Mouse (Mus musculus) heart, embryonic 12.5 days (tissue): ENCODE results near the gene Map4. TPM values are rescaled to one million over a fixed set of nuclear protein-coding genes. Genes with fewer than 3 reads are reported as not detected.
A peak's percentile ranks its signal among the peaks of the same experiment; 100 is the strongest.
"Not testable (repeated sequence)": the region's sequence is repeated elsewhere in the genome, so short reads cannot be mapped to it uniquely, and the experiment has no call there.

Source experiments
- ATAC-seq: fragments of 200-750 bp; cut with Nextera tagmentation; 2 replicates; pipeline ENCODE4 v1.8.0; 2017; ENCODE audit warnings: moderate TSS enrichment, moderate library complexity; ENCODE audit not compliant: insufficient number of reproducible peaks, low FRiP score
- H3K27ac ChIP-seq: fragments of 300-500 bp; sonication (generic); 2 replicates; pipeline ENCODE4 v1.5.1; 2016; ENCODE audit warnings: mild to moderate bottlenecking, moderate library complexity; ENCODE audit not compliant: poor library complexity, severe bottlenecking
- H3K27me3 ChIP-seq: fragments of 300-500 bp; sonication (generic); replicated peaks from 2 replicates; pipeline ENCODE4 v1.6.1; 2016; ENCODE audit warnings: mild to moderate bottlenecking, moderate library complexity
- H3K36me3 ChIP-seq: fragments of 300-500 bp; sonication (generic); 2 replicates; pipeline ENCODE4 v1.6.1; 2016; ENCODE audit warnings: mild to moderate bottlenecking, moderate library complexity
- H3K4me1 ChIP-seq: fragments of 300-500 bp; sonication (generic); replicated peaks from 2 replicates; pipeline ENCODE4 v1.6.1; 2016; ENCODE audit warnings: mild to moderate bottlenecking
- H3K4me2 ChIP-seq: fragments of 300-500 bp; sonication (generic); 2 replicates; pipeline ENCODE4 v1.6.1; 2016; ENCODE audit warnings: mild to moderate bottlenecking, moderate library complexity
- H3K4me3 ChIP-seq: fragments of 300-500 bp; sonication (generic); 2 replicates; pipeline ENCODE4 v1.5.1; 2016; ENCODE audit warnings: mild to moderate bottlenecking
- H3K9ac ChIP-seq: fragments of 300-500 bp; sonication (generic); 2 replicates; pipeline ENCODE4 v1.6.1; 2016; ENCODE audit warnings: mild to moderate bottlenecking, moderate library complexity
- H3K9me3 ChIP-seq: fragments of 300-500 bp; sonication (generic); replicated peaks from 2 replicates; pipeline ENCODE4 v1.6.1; 2016; ENCODE audit warnings: mild to moderate bottlenecking, moderate library complexity
- WGBS: fragments of 180-500 bp; shearing (Covaris S2); methylation state at CpG from one replicate; pipeline ENCODE4 v1.1.7; 2016; 5-methylcytosine and 5-hydroxymethylcytosine counted together
- polyA plus RNA-seq: library from polyadenylated mRNA; unstranded; fragments of >200 nt; fragmentation: Nextera tagmentation; extraction: Ambion mirVana; gene quantifications from 2 replicates; pipeline ENCODE4 v1.2.1, GENCODE M21; 2016

Map4 gene
- polyA plus RNA-seq, 1 experiment from 2014 or later = 118 TPM

GRCm38 (mm10) chr9:109959456-109960150 is 28.3 kb downstream of the Map4 start:
- H3K4me1 ChIP-seq = 0 out of 2 replicates have a peak, but pooled peaks cover 5% of the 10 kb centered on the region
- H3K27me3 ChIP-seq = no peaks in the 10 kb centered on the region
- H3K4me3 ChIP-seq = no peak overlapping the region
- no peaks in the 10 kb centered on the region for H3K9me3 ChIP-seq
- H3K36me3 ChIP-seq = no peaks in the 10 kb centered on the region
- no peak overlapping the region for H3K27ac ChIP-seq
- ATAC-seq = no peak
- WGBS = 46% methylated on average over 5 of the region's 5 CpGs
- no peak overlapping the region for H3K9ac ChIP-seq
- H3K4me2 ChIP-seq = no peak overlapping the region

DNA sequence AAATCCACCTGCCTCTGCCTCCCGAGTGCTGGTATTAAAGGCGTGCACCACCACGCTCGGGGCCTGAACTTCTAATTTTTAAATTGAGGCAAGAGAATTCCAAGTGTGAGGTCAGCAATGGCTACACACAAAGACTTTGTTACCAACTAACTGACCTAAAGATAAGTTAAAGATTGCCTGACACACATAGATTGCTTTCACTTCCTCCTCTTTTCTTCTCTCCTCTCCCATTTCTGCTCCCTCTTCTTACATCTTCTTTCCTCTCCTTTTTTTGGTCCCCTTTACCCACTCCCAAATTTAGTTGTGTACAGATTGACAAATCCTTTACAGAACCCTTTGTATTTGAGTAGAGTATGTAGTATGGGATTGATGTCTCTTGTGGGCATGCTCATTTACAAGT is 29.3 kb downstream of the Map4 start:
- no peak overlapping the region for H3K4me3 ChIP-seq

GRCm38 (mm10) chr9:109964761-109965160 is 33.5 kb downstream of the Map4 start:
- no peaks in the 10 kb centered on the region for H3K9me3 ChIP-seq
- ATAC-seq = no peak
- H3K36me3 ChIP-seq = no peaks in the 10 kb centered on the region
- H3K27ac ChIP-seq = no peak overlapping the region
- H3K9ac ChIP-seq = no peak overlapping the region
- H3K4me1 ChIP-seq = peaks cover 10% of the 10 kb centered on the region; the same call in 1 of the 2 replicates
- H3K4me2 ChIP-seq = no peak overlapping the region
- no peaks in the 10 kb centered on the region for H3K27me3 ChIP-seq
- no peak overlapping the region for H3K4me3 ChIP-seq

More for the DNA sequence above, 29.3 kb downstream of the Map4 start:
- Histone ChIP-seq H3K4me1 (0 out of 2 replicates have a peak, but pooled peaks cover 5% of the 10 kb centered on the region), H3K36me3 (no peaks in the 10 kb centered on the region), H3K27ac (no peak overlapping the region), H3K27me3 (no peaks in the 10 kb centered on the region), H3K9me3 (no peaks in the 10 kb centered on the region), H3K9ac (no peak overlapping the region), H3K4me2 (no peak overlapping the region)
- no peak for ATAC-seq
- WGBS = 85% methylated on average over 4 of the region's 4 CpGs

DNA sequence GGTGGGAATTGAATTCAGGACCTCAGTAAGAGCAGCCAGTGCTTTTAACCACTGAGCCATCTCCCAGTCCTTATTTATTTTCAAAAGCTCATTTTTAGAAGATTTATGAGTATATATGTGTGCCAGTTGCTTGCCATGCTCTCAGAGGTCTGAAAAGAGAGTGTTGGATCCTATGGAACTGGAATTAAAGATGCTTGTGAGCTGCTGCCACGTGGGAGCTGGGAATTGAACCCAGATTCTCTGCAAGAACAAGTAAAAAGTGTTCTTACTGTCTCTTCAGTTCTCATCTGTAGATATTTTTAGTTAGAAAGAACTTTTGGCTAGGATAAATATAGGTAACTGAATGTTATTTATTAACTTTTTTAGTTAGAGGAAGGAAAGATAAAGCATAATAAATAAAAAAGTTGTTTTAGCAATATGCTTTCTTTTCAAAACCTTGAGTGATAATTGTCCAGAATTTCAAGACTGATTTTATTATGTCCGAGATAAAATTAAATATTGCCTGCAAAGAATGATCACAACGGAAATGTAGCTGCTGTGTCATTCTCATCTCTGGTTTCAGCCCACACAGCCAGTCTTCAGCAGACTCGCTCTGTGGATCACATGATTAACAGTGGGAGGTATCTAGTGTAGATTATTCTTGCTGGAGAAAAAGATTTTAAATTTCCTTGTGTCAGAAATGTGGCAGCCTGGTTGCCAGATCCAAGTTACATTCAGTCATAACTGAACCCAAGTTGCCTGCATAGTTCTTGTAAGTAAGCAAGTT is 37.3 kb downstream of the Map4 start:
- 63% methylated on average over 4 of the region's 4 CpGs for WGBS
- Histone ChIP-seq H3K4me3 (no peak overlapping the region), H3K36me3 (no peaks in the 10 kb centered on the region), H3K9ac (no peak overlapping the region), H3K27ac (peak overlapping the region; percentile 2; the same call in 1 of the 2 replicates), H3K4me2 (no peak overlapping the region), H3K27me3 (no peaks in the 10 kb centered on the region), H3K4me1 (peaks cover 12% of the 10 kb centered on the region; the same call in 1 of the 2 replicates), H3K9me3 (no peaks in the 10 kb centered on the region)
- ATAC-seq = no peak

DNA sequence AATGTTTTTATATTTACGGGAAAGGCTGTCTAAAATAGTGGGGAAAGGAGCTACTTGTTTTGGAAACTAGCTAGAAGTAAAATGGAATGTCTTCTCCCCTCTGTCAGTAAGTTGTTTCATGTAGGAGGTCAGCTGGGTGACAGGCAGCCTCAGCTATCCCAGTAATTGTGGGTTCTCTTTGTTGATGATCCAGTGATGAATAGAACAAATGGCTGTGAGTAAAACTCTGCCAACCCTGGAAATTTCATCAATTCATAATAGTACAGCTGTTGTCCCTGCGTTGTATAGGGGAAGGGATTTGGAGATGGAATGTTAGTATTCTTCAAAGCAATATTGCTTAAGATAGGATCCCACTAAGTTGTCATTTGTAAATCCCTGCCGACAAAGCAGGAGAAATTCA is 37.9 kb downstream of the Map4 start:
- Histone ChIP-seq H3K4me2 (no peak overlapping the region), H3K9ac (no peak overlapping the region), H3K9me3 (no peaks in the 10 kb centered on the region), H3K4me3 (no peak overlapping the region), H3K27ac (peak overlapping the region; percentile 2; the same call in 1 of the 2 replicates), H3K36me3 (no peaks in the 10 kb centered on the region), H3K27me3 (no peaks in the 10 kb centered on the region), H3K4me1 (peaks cover 9% of the 10 kb centered on the region; the same call in 1 of the 2 replicates)
- WGBS = 82% methylated on average over 3 of the region's 3 CpGs
- no peak for ATAC-seq

GRCm38 (mm10) chr9:109969792-109970336 is 38.6 kb downstream of the Map4 start:
- ATAC-seq = no peak
- Histone ChIP-seq H3K27ac (no peak overlapping the region), H3K9ac (no peak overlapping the region), H3K27me3 (no peaks in the 10 kb centered on the region), H3K36me3 (no peaks in the 10 kb centered on the region), H3K4me2 (no peak overlapping the region), H3K9me3 (no peaks in the 10 kb centered on the region), H3K4me3 (no peak overlapping the region), H3K4me1 (peaks cover 9% of the 10 kb centered on the region; the same call in 1 of the 2 replicates)
- WGBS = 74% methylated on average over 4 of the region's 4 CpGs

GRCm38 (mm10) chr9:109971711-109972110 is 40.5 kb downstream of the Map4 start:
- H3K27ac ChIP-seq, ATAC-seq, H3K4me2 ChIP-seq, H3K4me1 ChIP-seq, H3K9ac ChIP-seq, H3K36me3 ChIP-seq, H3K4me3 ChIP-seq, H3K9me3 ChIP-seq, H3K27me3 ChIP-seq: not testable (repeated sequence)
- 91% methylated on average over 5 of the region's 5 CpGs for WGBS

DNA sequence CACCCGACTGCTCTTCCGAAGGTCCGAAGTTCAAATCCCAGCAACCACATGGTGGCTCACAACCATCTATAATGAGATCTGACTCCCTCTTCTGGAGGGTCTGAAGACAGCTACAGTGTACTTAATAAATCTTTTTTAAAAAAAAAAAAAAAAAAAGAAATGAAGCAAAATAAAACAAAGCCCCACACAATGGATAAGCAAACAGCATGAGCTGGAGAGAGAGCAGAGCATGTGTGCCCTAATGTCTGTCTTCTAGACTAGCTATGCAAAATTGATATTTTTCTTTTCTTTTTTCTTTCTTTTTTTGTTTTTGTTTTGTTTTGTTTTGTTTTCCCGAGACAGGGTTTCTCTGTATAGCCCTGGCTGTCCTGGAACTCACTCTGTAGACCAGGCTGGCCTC is 49.0 kb downstream of the Map4 start:
- H3K27ac ChIP-seq, H3K4me1 ChIP-seq, ATAC-seq, H3K9ac ChIP-seq, H3K27me3 ChIP-seq, H3K9me3 ChIP-seq, H3K4me3 ChIP-seq, H3K4me2 ChIP-seq: not testable (repeated sequence)
- 92% methylated on average over 4 of the region's 4 CpGs for WGBS
- H3K36me3 ChIP-seq = peaks cover 42% of the 10 kb centered on the region

DNA sequence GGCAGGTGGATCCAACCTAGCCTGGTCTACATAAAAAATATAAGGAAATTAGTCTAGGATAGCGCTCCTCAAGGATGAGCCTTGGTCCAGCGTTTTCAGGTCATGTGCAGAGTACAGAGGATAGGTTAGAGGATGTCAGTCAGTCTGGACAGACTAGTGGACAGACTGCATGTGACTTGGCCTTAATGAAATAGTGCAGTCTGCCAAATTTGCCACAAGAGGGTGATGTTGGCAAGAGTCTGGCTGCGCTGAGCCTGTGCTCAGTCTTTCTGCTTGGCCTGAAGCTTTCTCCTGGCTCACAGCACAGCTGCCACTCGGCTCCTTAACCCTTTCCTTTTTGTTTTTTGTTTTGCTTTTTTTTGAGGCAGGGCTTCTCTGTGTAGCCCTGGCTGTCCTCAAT is 54.2 kb downstream of the Map4 start:
- WGBS = 30% methylated on average over 4 of the region's 4 CpGs
- Histone ChIP-seq H3K4me1 (no peaks in the 10 kb centered on the region), H3K9me3 (no peaks in the 10 kb centered on the region), H3K36me3 (peaks cover 32% of the 10 kb centered on the region), H3K27me3 (no peaks in the 10 kb centered on the region), H3K4me3 (no peak overlapping the region), H3K9ac (no peak overlapping the region), H3K27ac (no peak overlapping the region), H3K4me2 (no peak overlapping the region)
- peak; percentile 77; the same call in 1 of the 2 replicates for ATAC-seq

- H3K27me3 ChIP-seq = no peaks in the 10 kb centered on the region
Measured at GRCm38 (mm10) chr9:109989084-109989483, 57.8 kb downstream of the Map4 start.

GRCm38 (mm10) chr9:109997441-109997840 is 66.2 kb downstream of the Map4 start:
- no peak overlapping the region for H3K4me3 ChIP-seq
- no peaks in the 10 kb centered on the region for H3K4me1 ChIP-seq
- WGBS = 95% methylated on average over 4 of the region's 4 CpGs
- peaks cover 8% of the 10 kb centered on the region for H3K36me3 ChIP-seq
- no peak overlapping the region for H3K27ac ChIP-seq
- no peak overlapping the region for H3K9ac ChIP-seq
- no peak overlapping the region for H3K4me2 ChIP-seq
- H3K27me3 ChIP-seq = no peaks in the 10 kb centered on the region
- no peaks in the 10 kb centered on the region for H3K9me3 ChIP-seq
- ATAC-seq = no peak

More at GRCm38 (mm10) chr9:109989084-109989483, 57.8 kb downstream of the Map4 start:
- H3K27ac ChIP-seq = no peak overlapping the region
- WGBS = 84% methylated on average over 1 of the region's 1 CpGs
- H3K4me3 ChIP-seq = no peak overlapping the region
- no peak for ATAC-seq
- H3K9me3 ChIP-seq = no peaks in the 10 kb centered on the region
- H3K4me2 ChIP-seq = no peak overlapping the region
- H3K36me3 ChIP-seq = 0 out of 2 replicates have a peak, but pooled peaks cover 3% of the 10 kb centered on the region
- no peaks in the 10 kb centered on the region for H3K4me1 ChIP-seq
- no peak overlapping the region for H3K9ac ChIP-seq
